Mouse (Mus musculus) cerebellum, postnatal 36 days (tissue): ENCODE measurements around the gene Tpst1.
A peak's percentile ranks its signal among the peaks of the same experiment; 100 is the strongest.

Source experiments
- DNase-seq, 2 experiments: peaks; one replicate each; pipeline ENCODE4 v3.0.0; 2021 to 2022; ENCODE audit warnings: mixed read lengths in 2 of 2

The Tpst1 gene

GRCm38 (mm10) chr5:130052955-130053354 is 20.2 kb upstream of the Tpst1 start:
- no peak for DNase-seq

- no peak for DNase-seq
Measured at GRCm38 (mm10) chr5:130055688-130056087, 17.4 kb upstream of the Tpst1 start.

- no peak for DNase-seq
Measured at GRCm38 (mm10) chr5:130056303-130056702, 16.8 kb upstream of the Tpst1 start.

GRCm38 (mm10) chr5:130059413-130060328 is 13.5 kb upstream of the Tpst1 start:
- no peak for DNase-seq

- DNase-seq: no peak
Measured at GRCm38 (mm10) chr5:130060329-130060665, 12.8 kb upstream of the Tpst1 start.

- no peak for DNase-seq
Measured at GRCm38 (mm10) chr5:130062096-130062495, 11.0 kb upstream of the Tpst1 start.

- peak; percentile 70 to 72 for DNase-seq
Measured at GRCm38 (mm10) chr5:130063760-130064159, 9.4 kb upstream of the Tpst1 start.

- DNase-seq: no peak
Measured at GRCm38 (mm10) chr5:130065579-130065978, 7.5 kb upstream of the Tpst1 start.

- no peak for DNase-seq
Measured at GRCm38 (mm10) chr5:130067841-130068264, 5.3 kb upstream of the Tpst1 start.

- peak; percentile 28 to 30 for DNase-seq
Measured at GRCm38 (mm10) chr5:130074491-130074890, 1.4 kb downstream of the Tpst1 start.

GRCm38 (mm10) chr5:130076396-130076795 is 3.3 kb downstream of the Tpst1 start:
- DNase-seq: peak in 1 of 2 experiments; percentile 41

- DNase-seq: no peak
Measured at GRCm38 (mm10) chr5:130078096-130078833, 5.1 kb downstream of the Tpst1 start.

- DNase-seq: no peak
Measured at GRCm38 (mm10) chr5:130078834-130079156, 5.7 kb downstream of the Tpst1 start.

GRCm38 (mm10) chr5:130079202-130080050 is 6.3 kb downstream of the Tpst1 start:
- peak; percentile 95 to 97 for DNase-seq

- no peak for DNase-seq
Measured at GRCm38 (mm10) chr5:130080051-130080681, 7.0 kb downstream of the Tpst1 start.

- DNase-seq: no peak
Measured at GRCm38 (mm10) chr5:130081181-130081881, 8.2 kb downstream of the Tpst1 start.

GRCm38 (mm10) chr5:130082431-130082830 is 9.3 kb downstream of the Tpst1 start:
- DNase-seq: peak in 1 of 2 experiments; percentile 29

GRCm38 (mm10) chr5:130084271-130084670 is 11.1 kb downstream of the Tpst1 start:
- no peak for DNase-seq

- DNase-seq: no peak
Measured at GRCm38 (mm10) chr5:130088008-130088407, 14.9 kb downstream of the Tpst1 start.

GRCm38 (mm10) chr5:130088612-130089011 is 15.5 kb downstream of the Tpst1 start:
- no peak for DNase-seq

GRCm38 (mm10) chr5:130089177-130089576 is 16.1 kb downstream of the Tpst1 start:
- DNase-seq: no peak
